Mouse (Mus musculus) MEL (cell line): ENCODE measurements around the gene Pdia2. TPM values are rescaled to one million over a fixed set of nuclear protein-coding genes. Genes with fewer than 3 reads are reported as not detected.

Experiments used
- DNase-seq: peaks from one replicate; pipeline ENCODE4 v3.0.0; 2011; ENCODE audit warnings: low read depth, low spot score
- H3K27ac ChIP-seq: 2 replicates; pipeline ENCODE4 v1.5.1; 2012; ENCODE audit warnings: low read depth, mild to moderate bottlenecking, control low read depth, low read length, moderate library complexity; ENCODE audit not compliant: control insufficient read depth
- H3K27me3 ChIP-seq, 2 experiments: fragments of 150-350 bp in 1 of 2; sonication (generic) in 1 of 2; 2 replicates each; pipeline ENCODE4 v1.6.1; 2012; ENCODE audit warnings: low read length in 2 of 2, mild to moderate bottlenecking in 2 of 2, improper control_type of control experiment in 1 of 2, moderate library complexity in 1 of 2; ENCODE audit not compliant: insufficient read depth in 2 of 2, control insufficient read depth in 1 of 2
- H3K36me3 ChIP-seq, 2 experiments: 2 replicates each; pipeline ENCODE4 v1.6.1; 2012 to 2014; ENCODE audit warnings: low read length in 2 of 2, improper control_type of control experiment in 1 of 2, inconsistent platforms in 1 of 2, mild to moderate bottlenecking in 1 of 2; ENCODE audit not compliant: insufficient read depth in 2 of 2, control insufficient read depth in 1 of 2
- H3K4me1 ChIP-seq, 2 experiments: fragments of 150-350 bp in 1 of 2; sonication (generic) in 1 of 2; 2 replicates each; pipeline ENCODE4 v1.6.1; 2012; ENCODE audit warnings: low read length in 2 of 2, improper control_type of control experiment in 1 of 2, mild to moderate bottlenecking in 1 of 2; ENCODE audit not compliant: insufficient read depth in 2 of 2, control insufficient read depth in 1 of 2
- H3K4me3 ChIP-seq, 2 experiments: fragments of 150-350 bp in 1 of 2; sonication (generic) in 1 of 2; 2 replicates each; pipeline ENCODE4 v1.5.1; 2012; ENCODE audit warnings: low read depth in 2 of 2, low read length in 2 of 2, mild to moderate bottlenecking in 2 of 2, moderate library complexity in 2 of 2, control low read depth in 1 of 2, improper control_type of control experiment in 1 of 2; ENCODE audit not compliant: control insufficient read depth in 1 of 2, insufficient read depth in 1 of 2
- H3K79me2 ChIP-seq: 2 replicates; pipeline ENCODE4 v1.6.1; 2012; ENCODE audit warnings: mild to moderate bottlenecking, low read length, moderate library complexity; ENCODE audit not compliant: control insufficient read depth, poor library complexity, insufficient read depth
- H3K9ac ChIP-seq: 2 replicates; pipeline ENCODE4 v1.6.1; 2012; ENCODE audit warnings: low read depth, mild to moderate bottlenecking, control low read depth, low read length, moderate library complexity; ENCODE audit not compliant: control insufficient read depth, poor library complexity, severe bottlenecking
- H3K9me3 ChIP-seq: fragments of 150-350 bp; sonication (generic); replicated peaks from 2 replicates; pipeline ENCODE4 v1.6.1; 2012; ENCODE audit warnings: mild to moderate bottlenecking, low read length, improper control_type of control experiment, moderate library complexity; ENCODE audit not compliant: insufficient read depth
- BHLHE40 ChIP-seq: IDR thresholded peaks from 2 replicates; pipeline ENCODE4 v1.6.1; 2012; ENCODE audit warnings: low read depth, mild to moderate bottlenecking, inconsistent platforms, low read length, improper control_type of control experiment, borderline replicate concordance
- ELF1 ChIP-seq: IDR thresholded peaks from 2 replicates; pipeline ENCODE4 v1.6.1; 2014; ENCODE audit warnings: low read depth, mild to moderate bottlenecking, inconsistent platforms, low read length, improper control_type of control experiment, moderate library complexity
- EP300 ChIP-seq, 2 experiments: IDR thresholded peaks; 2 replicates each; pipeline ENCODE4 v1.6.1; 2011; ENCODE audit warnings: improper control_type of control experiment in 2 of 2, low read length in 2 of 2, low read depth in 1 of 2, mild to moderate bottlenecking in 1 of 2
- GATA1 ChIP-seq: IDR thresholded peaks from 2 replicates; pipeline ENCODE4 v1.6.1; 2011; ENCODE audit warnings: low read depth, low read length, improper control_type of control experiment
- KAT2A ChIP-seq: conservative IDR thresholded peaks from 2 replicates; pipeline ENCODE4 v1.6.1; 2012; ENCODE audit warnings: low read depth, low read length, improper control_type of control experiment, inconsistent platforms
- MAFK ChIP-seq: IDR thresholded peaks from 2 replicates; pipeline ENCODE4 v1.6.1; 2011; ENCODE audit warnings: low read depth, mild to moderate bottlenecking, low read length, improper control_type of control experiment, borderline replicate concordance
- MAX ChIP-seq: IDR thresholded peaks from 2 replicates; pipeline ENCODE4 v1.6.1; 2011; ENCODE audit warnings: low read length, improper control_type of control experiment
- MAZ ChIP-seq: IDR thresholded peaks from 2 replicates; pipeline ENCODE4 v1.6.1; 2012; ENCODE audit warnings: low read depth, mild to moderate bottlenecking, inconsistent platforms, low read length, improper control_type of control experiment
- MEF2A ChIP-seq: IDR thresholded peaks from 2 replicates; pipeline ENCODE4 v1.6.1; 2014; ENCODE audit warnings: low read depth, mild to moderate bottlenecking, inconsistent platforms, low read length, improper control_type of control experiment; ENCODE audit not compliant: poor library complexity, insufficient replicate concordance, severe bottlenecking; ENCODE audit errors: extremely low read depth
- MXI1 ChIP-seq: IDR thresholded peaks from 2 replicates; pipeline ENCODE4 v1.6.1; 2011; ENCODE audit warnings: mild to moderate bottlenecking, low read depth, low read length, improper control_type of control experiment
- MYB ChIP-seq: IDR thresholded peaks from 2 replicates; pipeline ENCODE4 v1.6.1; 2011; ENCODE audit warnings: mild to moderate bottlenecking, low read depth, low read length, improper control_type of control experiment
- MYC ChIP-seq: IDR thresholded peaks from 2 replicates; pipeline ENCODE4 v1.6.1; 2011; ENCODE audit warnings: low read depth, mild to moderate bottlenecking, low read length, improper control_type of control experiment, moderate library complexity
- NELFE ChIP-seq: IDR thresholded peaks from 2 replicates; pipeline ENCODE4 v1.6.1; 2011; ENCODE audit warnings: low read depth, low read length, improper control_type of control experiment
- POLR2A ChIP-seq, 2 experiments: IDR thresholded peaks; 2 replicates each; pipeline ENCODE4 v1.6.1; 2011 to 2012; ENCODE audit warnings: low read length in 2 of 2, mild to moderate bottlenecking in 2 of 2, control low read depth in 1 of 2, improper control_type of control experiment in 1 of 2, low read depth in 1 of 2, moderate library complexity in 1 of 2; ENCODE audit not compliant: control insufficient read depth in 1 of 2, insufficient read depth in 1 of 2, poor library complexity in 1 of 2
- POLR2AphosphoS2 ChIP-seq: IDR thresholded peaks from 2 replicates; pipeline ENCODE4 v1.6.1; 2011; ENCODE audit warnings: low read length, improper control_type of control experiment
- SMC3 ChIP-seq: IDR thresholded peaks from 2 replicates; pipeline ENCODE4 v1.6.1; 2011; ENCODE audit warnings: low read depth, low read length, improper control_type of control experiment
- TCF12 ChIP-seq: IDR thresholded peaks from 2 replicates; pipeline ENCODE4 v1.6.1; 2014; ENCODE audit warnings: low read depth, mild to moderate bottlenecking, inconsistent platforms, low read length, improper control_type of control experiment, moderate library complexity
- USF1 ChIP-seq: IDR thresholded peaks from 2 replicates; pipeline ENCODE4 v1.6.1; 2014; ENCODE audit warnings: low read depth, mild to moderate bottlenecking, inconsistent platforms, low read length, improper control_type of control experiment, moderate library complexity
- USF2 ChIP-seq, 2 experiments: IDR thresholded peaks; 2 replicates each; pipeline ENCODE4 v1.6.1; 2011 to 2012; ENCODE audit warnings: improper control_type of control experiment in 2 of 2, low read length in 2 of 2, borderline replicate concordance in 1 of 2, inconsistent platforms in 1 of 2, low read depth in 1 of 2, mild to moderate bottlenecking in 1 of 2; ENCODE audit not compliant: insufficient read depth in 1 of 2
- ZMIZ1 ChIP-seq: IDR thresholded peaks from 2 replicates; pipeline ENCODE4 v1.6.1; 2012; ENCODE audit warnings: low read depth, mild to moderate bottlenecking, inconsistent platforms, low read length, improper control_type of control experiment, moderate library complexity
- ZNF384 ChIP-seq: IDR thresholded peaks from 2 replicates; pipeline ENCODE4 v1.6.1; 2012; ENCODE audit warnings: low read depth, mild to moderate bottlenecking, inconsistent platforms, low read length, improper control_type of control experiment
- polyA plus RNA-seq, 2 experiments: library from polyadenylated mRNA; stranded (reverse) in 1 of 2; unstranded in 1 of 2; fragments of >175 nt in 1 of 2; fragments of >200 nt in 1 of 2; gene quantifications; 2 replicates each; pipeline versions ENCODE4 v1.2.1 to v1.2.4; 2012; ENCODE audit warnings: low replicate concordance in 2 of 2, low read depth in 1 of 2; ENCODE audit not compliant: insufficient read length in 2 of 2, insufficient read depth in 1 of 2, missing spikeins in 1 of 2
- total RNA-seq: library from RNA; depleted of rRNA; stranded (reverse); fragments of 300-350 nt; gene quantifications from 2 replicates; pipeline ENCODE4 v1.2.3, GENCODE M21; 2012

The Pdia2 gene
- total and polyA plus RNA-seq, 3 experiments, result 11.2 to 13.6 TPM; not detected in 1

DNA sequence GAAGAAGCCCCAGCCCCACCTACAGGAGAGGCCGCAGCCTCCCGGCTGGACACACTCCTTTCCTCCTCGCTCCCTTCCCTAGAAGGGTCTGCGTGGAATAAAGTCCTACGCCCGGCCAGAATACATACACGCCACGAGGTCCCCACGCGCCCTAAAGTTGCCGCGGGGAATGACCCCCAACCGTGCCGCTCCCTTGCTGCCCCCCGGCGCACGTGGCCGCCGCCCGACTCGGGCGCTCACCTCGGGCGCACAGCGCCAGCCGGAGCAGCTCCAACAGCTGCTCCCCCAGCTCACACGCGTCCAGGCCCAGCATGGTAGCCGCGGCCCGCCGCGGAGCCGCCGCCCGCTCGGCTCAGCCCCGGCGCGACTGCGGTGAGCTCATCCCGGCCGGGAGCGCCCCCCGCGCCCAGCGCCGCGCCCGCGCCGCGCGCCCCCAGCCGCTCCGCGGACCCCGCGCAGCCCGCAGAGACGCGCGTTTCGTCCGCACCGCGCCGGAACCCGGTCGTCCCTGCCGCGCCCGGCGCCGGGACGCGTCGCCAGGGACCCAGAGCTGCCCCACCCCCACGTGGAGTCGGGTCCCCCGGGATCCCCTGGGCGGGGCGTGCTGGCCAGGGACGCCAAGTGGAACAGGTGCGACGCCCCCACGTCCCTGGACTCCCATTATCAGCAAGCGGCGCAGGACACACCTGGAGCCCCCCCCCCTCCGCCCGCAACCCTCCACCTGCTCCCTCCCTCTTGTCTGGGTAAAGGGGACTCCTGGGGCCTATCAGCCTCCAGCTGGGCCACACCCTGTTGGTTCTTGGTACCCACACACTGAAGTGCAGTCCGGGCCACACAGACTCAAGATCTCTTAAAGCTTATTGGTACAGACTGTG lies 2.2 kb upstream of the Pdia2 start:
- no peaks in the 10 kb centered on the region for H3K9me3 ChIP-seq
- H3K4me3 ChIP-seq, result peak overlapping the region; percentile 82 to 84
- DNase-seq, result peak; percentile 83
- peaks cover 12 to 38% of the 10 kb centered on the region in 2 experiments for H3K4me1 ChIP-seq
- H3K79me2 ChIP-seq, result peaks cover 7% of the 10 kb centered on the region; the same call in 1 of the 2 replicates
- no peaks in the 10 kb centered on the region for H3K27me3 ChIP-seq
- TF ChIP-seq MAZ, result peak; percentile 31; the same call in 1 of the 2 replicates
- peak in 1 of 2 experiments; percentile 56; a peak in 2 of 4 replicates for TF ChIP-seq POLR2A (IDR thresholded peaks at IDR 0.05; ENCODE audit: control insufficient read depth in 1 of 2, insufficient read depth in 1 of 2, low read depth in 1 of 2, low read length in 2 of 2, poor library complexity in 1 of 2)
- peak; percentile 84 for TF ChIP-seq MYC
- TF ChIP-seq MAFK, result no peak
- peak; percentile 64 for TF ChIP-seq TCF12
- no peak for TF ChIP-seq SMC3
- TF ChIP-seq KAT2A, result no peak
- TF ChIP-seq USF2 (IDR thresholded peaks at IDR 0.05; ENCODE audit: borderline replicate concordance in 1 of 2, insufficient read depth in 1 of 2, low read depth in 1 of 2, low read length in 2 of 2), result no peak
- peak; percentile 37 for TF ChIP-seq NELFE
- no peak for TF ChIP-seq GATA1
- TF ChIP-seq ZNF384, result no peak
- 0 out of 2 replicates have a peak, but pooled peaks have one; percentile 17 for TF ChIP-seq USF1
- no peak for TF ChIP-seq ELF1
- peak; percentile 80 for TF ChIP-seq MXI1
- TF ChIP-seq BHLHE40, result no peak
- peak in 1 of 2 experiments; percentile 19; a peak in 2 of 4 replicates for TF ChIP-seq EP300 (IDR thresholded peaks at IDR 0.05; ENCODE audit: low read depth in 1 of 2, low read length in 2 of 2)
- no peak for TF ChIP-seq MEF2A
- no peak for TF ChIP-seq POLR2AphosphoS2
- peak; percentile 85 for TF ChIP-seq MAX
- TF ChIP-seq ZMIZ1, result 0 out of 2 replicates have a peak, but pooled peaks have one; percentile 45
- TF ChIP-seq MYB, result no peak
- peak overlapping the region; percentile 41 for H3K27ac ChIP-seq
- peak overlapping the region; percentile 91 for H3K9ac ChIP-seq
- peaks cover 3 to 17% of the 10 kb centered on the region in 2 experiments; a peak in 3 of 4 replicates for H3K36me3 ChIP-seq
